Mouse (Mus musculus) liver, embryonic 14.5 days (tissue): Measurements from ENCODE around the gene Mgea5. TPM values are rescaled to one million over a fixed set of nuclear protein-coding genes. Genes with fewer than 3 reads are reported as not detected.

Experiments
- ATAC-seq: fragments of 200-750 bp; cut with Nextera tagmentation; 2 replicates; pipeline ENCODE4 v1.8.0; 2017; ENCODE audit warnings: moderate number of reproducible peaks, mild to moderate bottlenecking, moderate library complexity; ENCODE audit not compliant: insufficient read depth
- DNase-seq, 3 experiments: peaks; one replicate each; pipeline ENCODE4 v3.0.0-alpha.2; 2012 to 2013; ENCODE audit warnings: low read depth in 3 of 3, low spot score in 3 of 3
- H3K27ac ChIP-seq: fragments of 300-500 bp; sonication (generic); 2 replicates; pipeline ENCODE4 v1.5.1; 2014; ENCODE audit warnings: moderate library complexity, mild to moderate bottlenecking, control low read depth, inconsistent platforms
- H3K27me3 ChIP-seq: fragments of 300-500 bp; sonication (generic); 2 replicates; pipeline ENCODE4 v1.6.1; 2014; ENCODE audit warnings: mild to moderate bottlenecking, low read length, moderate library complexity; ENCODE audit not compliant: control insufficient read depth, insufficient read depth
- H3K36me3 ChIP-seq: fragments of 300-500 bp; sonication (generic); replicated peaks from 2 replicates; pipeline ENCODE4 v1.6.1; 2014; ENCODE audit warnings: low read depth; ENCODE audit not compliant: control insufficient read depth, insufficient read depth
- H3K4me1 ChIP-seq, 2 experiments: fragments of 200-500 bp in 1 of 2; fragments of 300-500 bp in 1 of 2; sonication (generic) in 1 of 2; replicated peaks; 2 replicates each; pipeline ENCODE4 v1.6.1; 2012 to 2014; ENCODE audit warnings: antibody characterized with exemption in 1 of 2, inconsistent platforms in 1 of 2, low read length in 1 of 2; ENCODE audit not compliant: control insufficient read depth in 2 of 2, insufficient read depth in 2 of 2
- H3K4me2 ChIP-seq: fragments of 300-500 bp; sonication (generic); 2 replicates; pipeline ENCODE4 v1.6.1; 2014; ENCODE audit warnings: low read depth, mild to moderate bottlenecking, control low read depth, moderate library complexity
- H3K4me3 ChIP-seq, 2 experiments: fragments of 200-500 bp in 1 of 2; fragments of 300-500 bp in 1 of 2; sonication (generic) in 1 of 2; 2 replicates each; pipeline ENCODE4 v1.5.1; 2012 to 2014; ENCODE audit warnings: low read depth in 2 of 2, low read length in 2 of 2, mild to moderate bottlenecking in 2 of 2, control low read depth in 1 of 2, inconsistent platforms in 1 of 2, moderate library complexity in 1 of 2; ENCODE audit not compliant: insufficient read depth in 1 of 2
- H3K9ac ChIP-seq: fragments of 300-500 bp; sonication (generic); replicated peaks from 2 replicates; pipeline ENCODE4 v1.6.1; 2014; ENCODE audit warnings: mild to moderate bottlenecking, control low read depth, moderate library complexity
- H3K9me3 ChIP-seq: fragments of 300-500 bp; sonication (generic); 2 replicates; pipeline ENCODE4 v1.6.1; 2016; ENCODE audit warnings: low read length, mixed read lengths; ENCODE audit not compliant: control insufficient read depth
- CTCF ChIP-seq: IDR thresholded peaks from 2 replicates; pipeline ENCODE4 v1.5.1; 2016; ENCODE audit warnings: antibody characterized with exemption, low read depth, control low read depth
- EP300 ChIP-seq: IDR thresholded peaks from 2 replicates; pipeline ENCODE4 v1.6.1; 2016; ENCODE audit warnings: antibody characterized with exemption, low read depth
- WGBS: fragments of 180-500 bp; shearing (Covaris S2); extraction: QIAGEN DNeasy Blood & Tissue Kit; methylation state at CpG from one replicate; pipeline ENCODE4 v1.1.7; 2014; ENCODE audit not compliant: insufficient replicate concordance; 5-methylcytosine and 5-hydroxymethylcytosine counted together
- polyA plus RNA-seq, 2 experiments: library from polyadenylated mRNA; depleted of rRNA in 1 of 2; stranded (reverse) in 1 of 2; unstranded in 1 of 2; fragments of >200 nt; fragmentation: Nextera tagmentation in 1 of 2; extraction: Ambion mirVana in 1 of 2; gene quantifications; 2 replicates each; pipeline versions ENCODE4 v1.2.1 to v1.2.3; 2012 to 2014

Gene Mgea5
- polyA plus RNA-seq, 2 experiments, result 15.0 to 25.2 TPM

DNA sequence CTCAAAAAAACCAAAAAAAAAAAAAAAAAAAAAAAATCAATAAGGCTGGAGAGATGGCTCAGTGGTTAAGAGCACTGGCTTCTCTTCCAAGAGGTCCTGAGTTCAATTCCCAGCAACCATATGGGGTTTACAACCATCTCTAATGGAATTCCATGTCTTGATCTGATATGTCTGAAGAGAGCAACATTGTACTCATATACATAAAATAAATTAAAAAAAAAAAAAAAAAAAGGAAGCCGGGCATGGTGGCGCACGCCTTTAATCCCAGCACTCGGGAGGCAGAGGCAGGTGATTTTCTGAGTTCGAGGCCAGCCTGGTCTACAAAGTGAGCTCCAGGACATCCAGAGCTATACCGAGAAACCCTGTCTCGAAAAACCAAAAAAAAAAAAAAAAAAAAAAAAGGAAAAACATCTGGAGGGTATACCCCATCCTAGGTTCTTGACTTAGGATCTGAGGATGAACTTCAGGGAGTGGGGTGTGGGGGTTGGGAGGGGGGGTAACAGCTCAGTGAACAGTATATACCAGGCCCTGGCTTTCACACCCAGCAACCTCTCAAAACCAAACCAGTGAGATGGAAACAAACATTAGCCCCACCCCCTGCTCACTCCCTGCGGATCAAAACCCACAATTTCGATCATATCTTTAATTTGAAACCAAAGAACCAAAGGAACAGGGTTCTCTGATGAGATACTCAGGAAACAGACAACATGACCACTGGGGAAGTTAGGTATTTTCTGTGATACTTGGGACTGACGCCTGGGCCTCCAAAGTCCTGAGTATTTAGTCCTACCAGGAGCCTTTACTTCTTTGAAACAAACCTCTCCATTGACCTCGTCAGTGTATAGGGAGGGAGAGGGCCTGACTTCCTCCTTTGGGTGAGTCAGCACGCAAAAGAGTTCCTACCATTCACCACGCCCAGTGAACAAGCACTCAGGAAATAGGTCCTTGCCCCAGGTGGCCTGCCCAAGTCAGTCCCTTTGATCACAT is 6.5 kb upstream of the Mgea5 start:
- H3K27ac ChIP-seq, result peak overlapping the region; percentile 97
- H3K27me3 ChIP-seq, result no peaks in the 10 kb centered on the region
- peak overlapping the region; percentile 61 for H3K4me2 ChIP-seq
- ATAC-seq (peak; percentile 96), DNase-seq (peak; percentile 67 to 84 (median 73))
- H3K4me1 ChIP-seq, result peaks cover 10 to 24% of the 10 kb centered on the region in 2 experiments
- no peaks in the 10 kb centered on the region for H3K36me3 ChIP-seq
- TF ChIP-seq EP300 (peak; percentile 37; the same call in 1 of the 2 replicates), CTCF (no peak)
- peak overlapping the region in 1 of 2 experiments; percentile 19; a peak in 1 of 4 replicates for H3K4me3 ChIP-seq
- WGBS, result 47% methylated on average over 13 of the region's 13 CpGs
- H3K9ac ChIP-seq, result peak overlapping the region; percentile 28
- no peaks in the 10 kb centered on the region for H3K9me3 ChIP-seq

DNA sequence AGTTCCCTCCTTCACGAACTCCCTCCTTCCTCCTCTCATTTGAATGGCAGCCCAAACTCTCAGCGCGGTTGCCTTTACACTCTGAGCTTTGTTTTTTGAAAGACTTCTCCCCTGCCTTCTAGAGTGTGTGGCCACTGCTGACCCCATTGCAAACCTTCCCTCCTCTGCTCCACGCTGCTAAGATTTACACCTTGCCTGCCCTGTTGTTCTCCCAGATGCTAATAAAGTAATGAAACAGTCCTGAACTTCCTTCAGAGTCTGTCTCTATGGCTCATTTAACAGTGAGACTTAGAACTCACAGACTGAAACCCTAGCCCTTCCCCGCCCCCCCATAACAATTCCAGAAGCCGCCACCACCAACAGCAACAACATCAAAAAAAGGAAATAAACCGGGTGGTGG is 5.7 kb upstream of the Mgea5 start:
- ATAC-seq, result no peak
- Histone ChIP-seq H3K9ac (no peak overlapping the region), H3K4me3 (no peak overlapping the region), H3K27me3 (no peaks in the 10 kb centered on the region), H3K9me3 (no peaks in the 10 kb centered on the region), H3K27ac (no peak overlapping the region), H3K4me1 (peaks cover 10 to 24% of the 10 kb centered on the region in 2 experiments), H3K4me2 (no peak overlapping the region), H3K36me3 (no peaks in the 10 kb centered on the region)
- 73% methylated on average over 7 of the region's 7 CpGs for whole genome bisulfite sequencing
- no peak for DNase-seq
- TF ChIP-seq CTCF, result no peak

GRCm38 (mm10) chr19:45788337-45788736 is 4.7 kb upstream of the Mgea5 start:
- WGBS, result 41% methylated on average over 4 of the region's 4 CpGs
- ATAC-seq (no peak), DNase-seq (no peak)
- Histone ChIP-seq H3K4me1 (peaks cover 10 to 28% of the 10 kb centered on the region in 2 experiments), H3K9me3 (no peaks in the 10 kb centered on the region), H3K4me2 (no peak overlapping the region), H3K27ac (no peak overlapping the region), H3K4me3 (no peak overlapping the region), H3K9ac (no peak overlapping the region), H3K36me3 (no peaks in the 10 kb centered on the region), H3K27me3 (no peaks in the 10 kb centered on the region)
- no peak for TF ChIP-seq CTCF
- TF ChIP-seq EP300, result no peak

- 63% methylated on average over 3 of the region's 3 CpGs for WGBS
- Histone ChIP-seq H3K9me3 (no peaks in the 10 kb centered on the region), H3K9ac (no peak overlapping the region), H3K27ac (no peak overlapping the region), H3K4me2 (no peak overlapping the region), H3K27me3 (no peaks in the 10 kb centered on the region), H3K36me3 (no peaks in the 10 kb centered on the region), H3K4me1 (peaks cover 10 to 28% of the 10 kb centered on the region in 2 experiments), H3K4me3 (no peak overlapping the region)
- no peak for TF ChIP-seq CTCF
- no peak for TF ChIP-seq EP300
- ATAC-seq (no peak), DNase-seq (no peak)
These were observed 3.8 kb upstream of the Mgea5 start for GRCm38 (mm10) chr19:45787450-45787849.

DNA sequence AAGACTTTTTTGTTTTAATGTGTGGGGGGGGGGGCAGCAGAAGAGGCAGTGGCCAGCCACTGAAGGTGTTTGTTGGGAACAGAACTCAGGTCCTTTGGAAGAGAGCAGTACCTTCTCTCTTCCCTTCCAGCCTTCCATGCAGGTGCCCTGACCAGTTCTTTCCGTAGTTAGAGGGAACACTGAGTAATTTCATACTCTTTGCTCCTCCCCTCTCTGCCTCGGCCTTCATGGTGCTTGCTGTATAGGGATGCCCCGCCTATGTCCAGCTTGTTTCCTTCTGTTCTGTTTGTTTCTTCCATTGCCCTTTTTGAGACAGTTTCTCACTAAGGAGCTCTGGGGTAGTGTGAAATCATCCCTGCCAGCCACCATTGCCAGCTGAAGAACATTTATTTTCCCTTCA is 1.8 kb upstream of the Mgea5 start:
- Histone ChIP-seq H3K4me1 (peaks cover 20 to 33% of the 10 kb centered on the region in 2 experiments), H3K9me3 (no peaks in the 10 kb centered on the region), H3K4me2 (no peak overlapping the region), H3K9ac (no peak overlapping the region), H3K4me3 (no peak overlapping the region), H3K27ac (no peak overlapping the region), H3K27me3 (no peaks in the 10 kb centered on the region), H3K36me3 (peaks cover 11% of the 10 kb centered on the region)
- ATAC-seq, result no peak
- no peak for DNase-seq
- WGBS, result 56% methylated on average over 3 of the region's 3 CpGs
- TF ChIP-seq CTCF, result no peak
- no peak for TF ChIP-seq EP300
